In genomic region chr1:81755281-81755680, GRCm38 (mm10) we compare ENCODE assay signal across 28 mouse cellular contexts.
A peak's percentile ranks its signal among the peaks of the same experiment; 100 is the strongest.
DNase-seq lines count a peak whose midpoint lies in the region; ATAC-seq and TF ChIP-seq lines count a peak whose summit lies in the region.
"Had no signal": no experiment of that assay in that cellular context is flagged by ENCODE, and none has a peak within 500 bp of the region (broad histone marks: within the 10 kb centered on the region; RNA-seq: fewer than 3 reads in every experiment).

No protein-coding gene starts in this region.

- ATAC-seq in heart, embryonic 15.5 days (replicated peaks; ENCODE audit: insufficient number of reproducible peaks, insufficient read depth, low FRiP score, low read depth) = peak; percentile 64
- ATAC-seq in lung, postnatal 0 days = peak; percentile 74
- no peak for ATAC-seq in midbrain, embryonic 11.5 days (ENCODE audit: low FRiP score)
- ATAC-seq: forebrain, embryonic 14.5 days; intestine, embryonic 16.5 days; midbrain, embryonic 13.5 days had no signal

- 0 out of 2 replicates have a peak, but pooled peaks cover 5% of the 10 kb centered on the region for H3K4me1 ChIP-seq in heart, embryonic 15.5 days (replicated peaks)
- no peaks in the 10 kb centered on the region for H3K4me1 ChIP-seq in heart, embryonic 10.5 days
- H3K4me1 ChIP-seq in lung, postnatal 0 days (ENCODE audit: insufficient read depth, low read depth, low read length) = no peaks in the 10 kb centered on the region
- H3K4me1 ChIP-seq in midbrain, embryonic 11.5 days (ENCODE audit: control insufficient read depth, insufficient read depth, low read length) = no peaks in the 10 kb centered on the region
- H3K4me1 ChIP-seq: embryonic facial prominence, embryonic 12.5 days; hindbrain, embryonic 12.5 days; liver, embryonic 15.5 days; megakaryocyte, embryonic 14.5 days; midbrain, embryonic 13.5 days; neural tube, embryonic 13.5 days had no signal

- peak; percentile 83 for TF ChIP-seq EP300 in lung, postnatal 0 days (IDR thresholded peaks at IDR 0.05)

- no peaks in the 10 kb centered on the region for H3K9me3 ChIP-seq in heart, embryonic 15.5 days (replicated peaks)
- H3K9me3 ChIP-seq in heart, embryonic 10.5 days = no peaks in the 10 kb centered on the region
- H3K9me3 ChIP-seq in lung, postnatal 0 days (ENCODE audit: low read length) = no peaks in the 10 kb centered on the region
- no peaks in the 10 kb centered on the region for H3K9me3 ChIP-seq in midbrain, embryonic 11.5 days (ENCODE audit: control insufficient read depth, low read length)
- H3K9me3 ChIP-seq: embryonic facial prominence, embryonic 12.5 days; hindbrain, embryonic 12.5 days; liver, embryonic 15.5 days; megakaryocyte, embryonic 14.5 days; midbrain, embryonic 13.5 days; neural tube, embryonic 13.5 days had no signal

- H3K36me3 ChIP-seq in heart, embryonic 15.5 days = no peaks in the 10 kb centered on the region
- no peaks in the 10 kb centered on the region for H3K36me3 ChIP-seq in heart, embryonic 10.5 days
- no peaks in the 10 kb centered on the region for H3K36me3 ChIP-seq in lung, postnatal 0 days (ENCODE audit: insufficient read depth, low read length)
- H3K36me3 ChIP-seq in midbrain, embryonic 11.5 days (ENCODE audit: control insufficient read depth, insufficient read depth, low read length) = no peaks in the 10 kb centered on the region
- H3K36me3 ChIP-seq: embryonic facial prominence, embryonic 12.5 days; hindbrain, embryonic 12.5 days; liver, embryonic 15.5 days; midbrain, embryonic 13.5 days; neural tube, embryonic 13.5 days had no signal

- intact Hi-C loops in heart, postnatal 25 days (cut with DNase I) = no loop called here

- no peak overlapping the region for H3K4me3 ChIP-seq in heart, embryonic 15.5 days
- no peak overlapping the region for H3K4me3 ChIP-seq in heart, embryonic 10.5 days
- no peak overlapping the region for H3K4me3 ChIP-seq in lung, postnatal 0 days (ENCODE audit: low read depth, low read length)
- no peak overlapping the region for H3K4me3 ChIP-seq in midbrain, embryonic 11.5 days (ENCODE audit: low read depth, low read length)
- H3K4me3 ChIP-seq: embryonic facial prominence, embryonic 12.5 days; hindbrain, embryonic 12.5 days; liver, embryonic 15.5 days; megakaryocyte, embryonic 14.5 days; midbrain, embryonic 13.5 days; neural tube, embryonic 13.5 days had no signal

- H3K4me2 ChIP-seq in heart, embryonic 15.5 days = no peak overlapping the region
- H3K4me2 ChIP-seq in lung, postnatal 0 days (replicated peaks; ENCODE audit: low read depth, low read length) = no peak overlapping the region
- H3K4me2 ChIP-seq in midbrain, embryonic 11.5 days = no peak overlapping the region
- H3K4me2 ChIP-seq: embryonic facial prominence, embryonic 12.5 days; hindbrain, embryonic 12.5 days; liver, embryonic 15.5 days; midbrain, embryonic 13.5 days; neural tube, embryonic 13.5 days had no signal

- TF ChIP-seq CTCF in lung, postnatal 0 days (IDR thresholded peaks at IDR 0.05) = no peak

- no peak overlapping the region for H3K9ac ChIP-seq in heart, embryonic 15.5 days
- no peak overlapping the region for H3K9ac ChIP-seq in lung, postnatal 0 days (replicated peaks; ENCODE audit: low read depth)
- no peak overlapping the region for H3K9ac ChIP-seq in midbrain, embryonic 11.5 days (ENCODE audit: low read length)
- H3K9ac ChIP-seq: embryonic facial prominence, embryonic 12.5 days; hindbrain, embryonic 12.5 days; liver, embryonic 15.5 days; midbrain, embryonic 13.5 days; neural tube, embryonic 13.5 days had no signal

- peak; percentile 8 to 42 for DNase-seq in heart, adult 18-20 months
- DNase-seq in heart, postnatal 25 days (ENCODE audit: low spot score) = no peak
- no peak for DNase-seq in heart, embryonic 10.5 days (ENCODE audit: low spot score)
- DNase-seq in lung, postnatal 0 days (ENCODE audit: low spot score) = no peak
- no peak for DNase-seq in lung, adult 18-20 months
- no peak for DNase-seq in midbrain, embryonic 11.5 days (ENCODE audit: low spot score, missing footprints)
- DNase-seq: adrenal gland, postnatal 10 days; cerebellum, adult 9-11 months; embryo, embryonic 11 days; gastrocnemius, postnatal 14 days; kidney, adult 8-10 months; layer of hippocampus, postnatal 36 days; left cerebral cortex, postnatal 4 days; right cerebral cortex, postnatal 4 days; thymus, adult 18-20 months; thymus, postnatal 25 days had no signal

- WGBS in heart, embryonic 15.5 days = 12% methylated on average over 3 of the region's 3 CpGs
- WGBS in heart, embryonic 10.5 days = 29% methylated on average over 3 of the region's 3 CpGs
- 37% methylated on average over 3 of the region's 3 CpGs for WGBS in lung, postnatal 0 days
- WGBS in midbrain, embryonic 11.5 days = 93% methylated on average over 3 of the region's 3 CpGs

- peak overlapping the region; percentile 57 for H3K27ac ChIP-seq in heart, embryonic 15.5 days
- no peak overlapping the region for H3K27ac ChIP-seq in heart, embryonic 10.5 days
- no peak overlapping the region for H3K27ac ChIP-seq in lung, postnatal 0 days (ENCODE audit: low read length)
- no peak overlapping the region for H3K27ac ChIP-seq in midbrain, embryonic 11.5 days (ENCODE audit: low read depth, low read length)
- H3K27ac ChIP-seq: embryonic facial prominence, embryonic 12.5 days; hindbrain, embryonic 12.5 days; kidney, postnatal 0 days; liver, embryonic 15.5 days; midbrain, embryonic 13.5 days; neural tube, embryonic 13.5 days; stomach, postnatal 0 days had no signal

- H3K27me3 ChIP-seq in heart, embryonic 15.5 days = no peaks in the 10 kb centered on the region
- no peaks in the 10 kb centered on the region for H3K27me3 ChIP-seq in heart, embryonic 10.5 days (ENCODE audit: insufficient read depth, poor library complexity, severe bottlenecking)
- no peaks in the 10 kb centered on the region for H3K27me3 ChIP-seq in lung, postnatal 0 days (replicated peaks; ENCODE audit: insufficient read depth, low read length)
- H3K27me3 ChIP-seq in midbrain, embryonic 11.5 days (ENCODE audit: control insufficient read depth, insufficient read depth, low read length) = no peaks in the 10 kb centered on the region
- H3K27me3 ChIP-seq: embryonic facial prominence, embryonic 12.5 days; hindbrain, embryonic 12.5 days; liver, embryonic 15.5 days; megakaryocyte, embryonic 14.5 days; midbrain, embryonic 13.5 days; neural tube, embryonic 13.5 days; Patski had no signal

Comparison
In these comparisons a context has a peak if more than half of its experiments do, and no peak if none do; other contexts are left out.
1. DNase-seq: peak in heart, adult 18-20 months (2 of 2); none in heart, postnatal 25 days (single experiment), heart, embryonic 10.5 days (single experiment), lung, postnatal 0 days (single experiment), lung, adult 18-20 months (0 of 2) and midbrain, embryonic 11.5 days (single experiment).